Mouse (Mus musculus) testis, postnatal 14 days (tissue): ENCODE measurements at regions not wholly inside any gene's neighbourhood (a gene's known extent, or its start where the extent isn't known, plus 50 kb on each side); places are given as distances from the start of the nearest gene placed in this dataset.
A peak's percentile ranks its signal among the peaks of the same experiment; 100 is the strongest.

Experiments
- DNase-seq: peaks from one replicate; pipeline ENCODE4 v3.0.0; 2021; ENCODE audit warnings: low spot score

DNA sequence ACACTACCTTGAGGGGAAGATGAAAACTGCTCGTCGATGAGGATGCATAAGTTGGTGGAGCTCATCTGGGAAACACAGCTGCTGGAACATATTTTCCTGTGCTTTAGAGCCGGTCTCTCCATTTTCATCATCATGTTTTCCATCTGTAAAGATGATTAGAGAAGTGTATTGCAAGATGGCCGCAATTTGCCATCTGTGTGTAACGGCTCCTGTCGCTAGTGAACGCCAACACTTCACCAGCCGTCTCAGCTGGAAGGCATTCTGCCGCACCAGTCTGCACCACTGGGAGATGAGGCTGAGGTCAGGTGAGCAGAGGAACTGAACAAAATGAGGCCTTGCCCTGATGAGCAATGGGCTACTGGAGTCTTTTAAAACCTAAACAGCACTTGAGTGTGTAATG, 57.4 kb downstream of the Gm21962 start:
- no peak for DNase-seq

DNA sequence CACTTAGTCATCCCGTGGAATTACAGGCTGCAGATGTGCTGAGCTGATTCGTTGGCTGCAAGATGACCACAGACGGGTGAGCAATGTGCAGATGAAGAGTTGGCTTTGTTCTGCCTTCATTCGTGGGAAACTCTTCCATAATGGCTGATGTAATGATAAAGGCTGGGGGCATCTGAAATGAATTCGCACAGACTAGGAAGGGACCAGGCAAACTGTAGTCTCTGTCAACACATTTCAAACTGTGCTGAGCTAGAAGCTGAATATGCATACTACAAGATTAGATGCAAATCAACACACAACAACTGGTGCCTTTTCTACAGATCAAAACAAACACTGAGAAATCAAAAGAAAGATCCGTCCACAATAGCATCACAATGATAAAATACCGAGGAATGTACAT, 58.1 kb downstream of the Gm21962 start:
- no peak for DNase-seq

DNA sequence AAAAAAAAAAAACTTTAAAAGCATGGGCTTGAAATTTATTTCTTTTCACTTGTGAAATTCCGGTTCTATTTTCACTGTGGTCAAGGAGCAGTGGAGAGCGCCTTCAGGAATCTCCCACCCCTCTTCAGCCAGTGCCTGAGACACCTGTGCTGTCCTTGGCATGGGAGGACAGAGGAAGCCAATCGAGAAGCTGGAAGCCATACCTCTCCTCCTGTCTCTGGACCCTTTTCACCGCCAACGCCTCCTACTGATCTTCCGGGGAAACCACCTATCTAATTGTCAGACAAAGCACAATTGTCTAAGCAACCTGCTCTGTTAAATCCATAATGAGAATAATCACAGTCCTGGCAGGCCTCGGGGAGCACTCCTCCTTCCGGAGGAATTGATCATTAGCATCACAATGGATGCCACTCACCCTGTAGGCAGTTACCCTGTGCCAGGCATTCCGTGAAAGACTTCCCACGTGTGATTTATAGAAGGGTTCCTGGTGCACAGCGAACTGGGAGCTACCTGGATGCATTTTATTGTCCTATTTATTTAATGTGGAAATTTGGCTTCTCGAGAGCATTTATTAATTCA, 66.0 kb downstream of the Gm21962 start:
- no peak for DNase-seq

DNA sequence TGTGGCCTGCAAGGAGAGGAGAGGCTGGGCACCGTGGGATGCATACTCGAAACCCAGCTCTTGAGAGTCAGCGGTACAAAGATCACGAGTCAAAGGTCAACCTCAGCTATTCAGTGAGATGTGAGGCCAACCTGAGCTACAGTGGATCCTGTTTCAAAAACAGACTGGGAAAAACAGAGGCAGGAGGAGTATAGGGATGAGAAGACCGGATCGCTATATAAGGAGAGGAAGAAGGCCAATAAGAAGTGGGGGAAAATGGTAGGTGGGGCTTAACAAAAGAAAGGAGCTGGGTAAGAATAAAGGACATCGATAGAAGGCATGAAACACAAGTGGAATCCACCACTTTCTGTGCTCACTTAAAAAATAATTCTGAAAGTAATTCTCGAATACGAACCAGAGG, 70.2 kb downstream of the Gm21962 start:
- no peak for DNase-seq

DNA sequence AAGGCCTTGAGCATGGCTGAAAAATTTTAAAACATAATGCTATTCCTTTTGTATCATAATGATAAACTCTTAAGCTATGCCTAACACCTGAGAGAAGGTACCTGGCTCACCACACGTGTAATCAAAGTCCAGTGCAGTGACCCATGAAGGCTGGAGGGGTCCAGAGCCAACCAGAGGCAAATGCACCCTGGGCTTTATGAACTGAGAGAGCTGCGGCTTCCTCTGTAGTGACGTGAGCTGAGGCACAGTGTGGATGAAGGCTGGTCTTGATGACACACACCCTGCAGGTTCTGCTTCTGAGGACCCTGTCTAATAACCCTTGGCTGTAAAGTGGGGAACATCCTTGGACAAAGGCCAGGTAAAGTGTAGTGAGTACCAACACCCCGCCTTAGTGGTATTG, 70.8 kb downstream of the Gm21962 start:
- DNase-seq: no peak

DNA sequence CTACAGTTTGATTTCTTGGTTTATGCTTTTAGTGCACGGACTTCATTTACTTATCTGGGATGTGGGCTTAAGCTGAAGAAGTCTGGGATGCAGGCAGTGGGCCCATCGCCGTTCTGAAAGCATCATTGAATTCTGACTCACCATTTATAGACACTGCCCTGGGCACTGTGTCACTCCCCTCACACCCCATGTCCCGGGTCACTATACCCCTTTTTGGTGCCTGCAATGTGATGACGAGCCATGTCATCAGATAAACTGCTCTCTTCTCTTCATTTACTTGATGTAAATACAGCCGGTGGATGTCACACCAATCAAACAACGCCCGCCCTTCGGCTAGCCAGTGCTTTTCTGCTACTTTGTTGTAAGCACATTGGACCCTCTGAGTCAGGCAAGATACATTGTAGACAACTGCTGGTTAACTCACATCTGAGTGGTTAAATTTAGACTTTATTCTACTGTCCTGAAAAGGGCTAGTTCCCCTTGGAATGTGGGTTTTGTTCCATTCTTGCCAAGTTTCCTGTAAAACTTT, 80.5 kb downstream of the Gm21962 start:
- DNase-seq: peak; percentile 51

DNA sequence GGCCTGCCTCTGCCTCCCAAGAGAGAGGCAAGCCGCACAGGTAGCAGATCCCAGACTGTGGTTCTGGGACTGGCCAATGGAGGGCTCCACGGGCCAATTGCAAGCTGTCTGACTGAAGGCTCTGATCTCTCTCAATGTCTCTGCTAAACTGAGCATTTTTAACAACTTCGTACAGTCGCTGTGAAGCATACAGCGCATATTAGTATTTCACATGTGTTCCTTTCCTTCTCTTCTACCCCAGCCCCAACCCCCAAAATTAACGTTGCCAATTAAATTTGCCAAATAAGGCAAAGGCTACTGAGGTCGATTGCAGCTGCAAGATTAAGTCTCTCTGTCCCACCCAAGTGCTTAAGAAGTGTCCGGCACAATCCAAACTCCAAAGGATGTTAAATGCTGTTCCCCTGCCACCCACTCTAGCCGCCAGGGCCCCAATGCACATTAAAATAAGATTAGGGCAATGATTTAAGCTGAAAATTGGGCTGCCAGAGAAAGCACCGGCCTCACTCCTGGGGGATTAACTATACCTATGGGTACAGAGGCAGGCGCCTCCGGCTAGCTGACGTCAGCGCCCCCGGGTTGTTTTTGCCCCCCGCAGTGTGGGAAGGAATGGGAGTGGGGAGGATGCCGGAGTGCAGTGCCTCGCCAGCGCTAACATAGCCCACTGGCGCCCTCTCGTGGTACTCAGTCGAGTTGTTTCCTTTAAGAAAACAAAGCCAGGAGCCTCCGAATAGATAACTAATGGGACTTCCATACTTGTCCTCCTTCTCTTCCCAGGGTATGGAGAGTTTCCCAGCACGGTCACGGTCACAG, 81.3 kb downstream of the Gm21962 start:
- DNase-seq: peak; percentile 68

DNA sequence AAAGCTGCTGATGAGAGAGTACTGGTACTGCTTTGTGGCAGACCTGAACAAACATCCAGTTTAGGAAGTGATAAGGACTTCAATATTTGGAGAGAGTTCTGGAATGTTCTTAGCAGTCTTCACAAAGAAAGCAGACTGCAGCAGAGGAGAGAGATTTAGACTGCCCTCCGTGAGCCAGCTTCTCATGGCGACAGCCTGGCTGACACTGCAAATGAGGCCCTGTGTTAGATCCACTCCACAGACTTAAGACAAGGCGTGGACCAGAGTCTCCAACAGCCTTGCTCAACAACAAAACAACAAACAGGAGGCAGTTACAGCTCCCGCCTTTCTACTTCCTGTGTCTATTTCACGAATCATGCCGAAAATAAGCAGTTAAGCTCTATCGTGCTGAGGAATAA, 81.9 kb downstream of the Gm21962 start:
- no peak for DNase-seq

DNA sequence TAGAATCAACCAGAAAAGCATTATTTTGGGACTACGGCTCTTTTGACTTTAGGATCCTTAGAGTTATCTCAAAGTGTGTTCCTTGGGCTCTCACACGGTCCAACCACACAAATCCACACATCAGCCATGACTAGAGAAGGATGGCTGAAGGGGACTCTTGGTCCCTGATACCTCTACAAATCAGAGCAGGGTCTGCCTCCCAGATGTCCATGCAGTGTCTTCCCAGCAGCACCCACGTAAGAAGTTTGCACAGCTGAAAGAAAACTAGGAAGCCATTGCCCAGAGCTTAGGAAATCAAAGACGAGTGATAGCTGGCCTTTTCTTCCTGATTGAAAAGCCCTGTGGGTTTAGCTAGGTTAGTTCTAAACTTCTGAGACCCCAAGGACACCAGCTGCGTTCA, 84.1 kb downstream of the Gm21962 start:
- DNase-seq: no peak

DNA sequence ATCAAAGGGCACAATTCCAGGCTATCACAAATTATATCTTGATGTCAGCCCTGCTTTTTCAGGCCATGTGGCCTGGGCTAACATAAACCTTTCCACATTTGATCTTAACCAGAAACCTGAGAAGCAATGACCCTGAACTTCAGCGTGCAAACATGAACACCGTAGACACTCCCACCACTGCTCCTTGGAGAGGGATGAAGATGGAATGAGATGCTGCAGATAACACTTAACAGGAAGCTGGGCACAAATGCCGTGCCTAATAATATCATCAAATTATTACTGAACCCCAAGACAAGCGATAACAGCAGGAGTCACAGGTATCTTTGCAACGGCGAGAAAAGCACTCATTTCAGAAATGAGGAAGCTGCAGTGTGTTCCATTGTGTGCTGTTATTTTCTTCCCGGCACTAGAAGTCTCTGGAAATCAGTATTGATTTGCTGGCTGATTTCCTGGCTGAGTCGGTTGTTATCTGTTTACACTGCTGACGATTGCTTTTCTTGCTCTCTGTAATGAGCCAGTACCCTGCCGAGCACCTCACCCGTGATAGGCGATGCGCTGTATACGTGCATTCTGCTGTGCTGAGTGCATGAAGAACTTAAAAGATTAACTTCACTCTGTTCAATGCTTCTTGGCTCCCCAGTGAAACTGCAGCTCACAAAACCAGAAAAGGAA, 91.0 kb downstream of the Gm21962 start:
- DNase-seq: no peak

DNA sequence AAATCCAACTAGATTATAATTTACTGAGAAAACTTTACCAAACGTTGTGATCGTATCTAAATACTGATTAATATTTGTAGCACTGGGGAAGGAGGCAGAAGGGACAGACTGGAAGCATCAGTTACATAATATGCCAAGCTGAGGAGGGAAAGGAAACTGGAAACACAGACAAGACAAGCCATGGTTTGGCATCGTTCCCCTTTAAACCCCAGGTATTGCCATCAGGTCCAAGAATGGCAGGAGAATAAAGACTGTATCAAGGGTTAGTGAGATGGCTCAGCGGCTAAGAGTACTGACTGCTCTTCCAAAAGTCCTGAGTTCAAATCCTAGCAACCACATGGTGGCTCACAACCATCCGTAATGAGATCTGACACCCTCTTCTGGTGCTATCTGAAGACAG, 92.1 kb downstream of the Gm21962 start:
- no peak for DNase-seq

DNA sequence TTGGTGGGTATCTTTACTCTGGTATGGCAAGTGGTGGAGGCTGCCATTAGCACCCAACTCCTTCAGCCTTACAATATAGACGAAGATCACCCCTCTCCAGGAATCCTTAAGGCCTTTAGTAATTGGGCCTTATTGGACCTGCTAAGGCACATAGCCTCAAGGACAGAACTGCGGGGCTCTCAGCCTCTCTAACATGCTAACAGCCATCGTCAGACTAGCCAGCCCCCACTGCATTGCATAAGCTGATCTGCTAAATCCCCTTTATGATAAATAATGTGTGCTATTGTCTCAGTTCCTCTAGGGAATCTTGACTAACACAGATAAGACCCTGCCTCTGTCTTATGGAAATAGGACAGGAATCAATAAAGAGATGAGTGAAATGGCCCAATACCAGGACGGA, 95.7 kb upstream of the H2afz start:
- DNase-seq: no peak

DNA sequence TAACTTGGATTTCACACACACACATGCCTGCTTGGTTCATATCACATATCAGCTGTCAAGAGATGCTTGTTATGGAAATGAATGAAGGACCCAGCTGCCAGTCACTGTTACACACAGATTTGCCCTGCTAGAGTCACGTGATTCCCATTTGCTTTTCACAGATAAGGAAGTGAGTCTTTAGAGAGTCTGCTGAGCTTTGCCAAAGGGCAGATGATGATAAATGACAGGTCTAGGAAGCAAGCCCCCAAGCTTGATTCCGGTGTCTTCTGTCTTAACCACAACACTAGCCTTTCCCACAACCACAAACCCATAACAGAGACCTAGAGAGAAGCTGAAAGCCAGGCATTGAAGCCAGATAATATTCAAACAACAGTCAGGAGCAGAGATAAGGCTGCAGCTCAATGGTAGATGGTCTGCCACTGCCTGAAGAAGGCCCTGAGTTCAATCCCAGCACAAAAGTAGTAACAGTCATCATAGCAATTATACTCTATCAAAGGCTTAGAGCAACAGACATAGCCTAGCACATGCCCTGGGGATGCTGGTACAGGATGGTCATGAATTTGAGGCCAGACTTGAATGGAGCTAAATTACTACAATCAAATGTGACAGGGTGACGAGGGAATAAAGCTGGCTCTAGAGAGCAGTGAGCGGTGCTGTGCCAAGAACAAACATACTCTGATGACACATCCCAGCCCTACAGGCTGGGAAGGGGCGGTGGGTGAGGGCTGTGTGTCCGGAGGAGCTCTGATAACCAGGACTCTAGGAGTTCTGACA, 89.0 kb upstream of the H2afz start:
- DNase-seq: no peak

DNA sequence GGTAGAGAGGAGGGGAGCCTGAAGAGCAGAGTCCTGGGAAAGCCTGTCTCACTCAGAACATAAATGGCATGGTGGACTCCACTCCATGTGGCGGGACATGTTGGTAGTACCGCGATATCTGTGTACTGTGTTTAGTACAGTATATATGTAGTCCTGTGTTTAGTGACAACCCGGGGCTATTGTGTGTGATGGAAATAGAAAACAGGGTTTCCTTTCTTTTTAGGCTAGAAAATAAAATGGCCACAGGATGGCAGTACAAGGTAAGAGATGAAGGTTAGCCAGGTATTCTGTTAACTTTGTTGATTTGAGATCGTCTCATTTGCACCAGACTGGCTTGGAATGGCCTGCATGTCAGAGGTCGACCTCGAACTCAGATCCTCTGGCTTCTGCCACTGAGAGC, 86.2 kb upstream of the H2afz start:
- no peak for DNase-seq

DNA sequence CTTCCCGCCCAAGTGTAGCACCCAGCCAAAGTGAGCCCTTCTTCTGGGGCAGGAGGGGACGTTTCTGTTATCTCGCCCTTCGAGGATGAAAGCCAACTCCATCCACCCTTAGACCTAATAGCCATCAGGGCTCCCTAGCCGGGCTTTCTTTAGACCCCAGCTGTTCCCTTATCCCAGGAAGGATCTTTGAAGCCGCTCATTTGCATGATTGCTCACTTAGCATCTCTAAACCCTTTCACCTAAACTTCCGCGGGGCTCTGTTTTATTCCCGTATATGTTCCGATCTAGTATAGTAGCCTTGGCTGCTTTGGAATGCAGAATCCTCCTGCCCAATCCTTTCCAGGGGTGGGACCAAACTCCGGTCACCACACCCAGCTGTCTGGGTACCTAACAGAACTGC, 84.3 kb upstream of the H2afz start:
- no peak for DNase-seq

DNA sequence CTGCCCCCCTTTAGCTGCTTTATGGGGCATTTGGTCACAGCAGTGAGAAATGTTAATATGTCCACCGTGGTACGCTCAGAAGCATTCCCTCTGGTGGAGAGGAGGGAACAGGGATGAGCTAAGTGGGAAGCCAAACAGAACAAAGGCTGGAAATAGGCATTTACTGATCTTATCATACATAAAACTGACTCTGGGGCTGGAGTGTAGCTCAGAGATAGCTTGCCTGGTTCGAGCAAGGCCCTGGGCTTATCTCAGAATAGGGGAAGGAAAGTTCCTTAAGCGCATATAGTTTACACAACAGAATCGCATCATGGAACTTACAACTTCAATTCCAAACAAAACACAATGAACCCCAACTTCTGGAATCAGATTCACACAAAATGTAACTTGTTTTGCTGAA, 81.5 kb upstream of the H2afz start:
- DNase-seq: no peak

DNA sequence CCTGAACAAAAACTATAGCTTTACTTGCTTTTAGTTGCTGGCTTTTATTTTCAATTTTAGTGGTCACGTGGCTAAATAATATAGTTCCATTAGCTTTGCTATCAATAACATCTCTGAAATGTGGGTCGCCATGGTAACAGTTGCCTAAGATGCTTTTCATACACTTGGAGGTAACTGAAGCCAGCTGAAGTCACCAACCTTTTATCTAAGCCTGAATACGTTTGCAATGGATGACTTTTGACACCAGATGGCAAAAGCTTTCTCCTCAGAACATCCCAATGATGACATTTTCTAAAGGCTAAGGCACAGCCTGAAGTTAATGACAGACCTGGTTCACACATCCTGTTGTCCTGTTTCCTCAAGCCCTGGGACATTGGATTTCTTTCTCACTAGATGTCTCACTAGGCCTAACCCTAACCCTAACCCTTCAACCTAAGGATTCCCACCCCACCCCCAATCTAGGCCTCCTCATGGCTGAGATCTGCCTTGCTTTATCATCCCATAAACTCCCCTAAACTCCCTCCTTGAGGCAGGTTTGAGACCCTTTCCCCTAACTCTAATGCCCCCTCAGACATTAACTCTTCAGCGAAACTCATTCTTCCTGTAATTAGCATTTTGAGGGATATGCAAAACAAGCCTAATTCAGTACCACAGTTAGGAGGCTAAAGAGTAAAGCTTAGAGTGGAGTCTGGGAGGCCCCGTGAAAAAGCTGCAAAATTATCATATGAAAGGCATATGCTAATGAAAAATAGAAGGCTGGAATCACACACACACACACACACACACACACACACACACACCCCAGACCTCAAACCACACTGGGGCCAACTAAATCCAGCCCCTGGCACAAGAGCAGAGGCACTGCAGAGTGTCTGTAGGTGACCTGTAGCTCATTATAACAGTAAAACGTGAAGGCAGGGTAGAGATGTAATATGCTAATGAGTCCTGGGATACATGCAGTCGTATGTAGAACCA, 80.1 kb upstream of the H2afz start:
- DNase-seq: no peak

DNA sequence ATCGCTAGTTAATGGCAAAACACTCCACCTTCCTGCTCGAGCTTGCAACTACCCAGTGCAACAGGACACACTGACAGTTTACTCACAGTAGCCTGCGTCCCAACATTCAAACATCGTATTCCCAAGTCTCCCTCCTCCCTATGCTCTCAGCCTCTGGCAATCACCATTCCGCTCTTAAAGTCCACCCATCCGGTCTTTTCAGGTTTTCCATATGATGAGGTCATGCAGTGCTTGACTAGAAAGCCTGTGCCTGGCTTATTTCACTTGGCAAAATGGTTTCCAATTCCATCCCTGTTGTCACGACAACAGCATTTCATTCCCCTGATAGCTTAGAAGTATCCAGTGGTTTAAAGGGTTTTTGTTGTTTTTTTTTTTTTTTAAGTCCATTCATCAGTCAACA, 79.1 kb upstream of the H2afz start:
- no peak for DNase-seq

DNA sequence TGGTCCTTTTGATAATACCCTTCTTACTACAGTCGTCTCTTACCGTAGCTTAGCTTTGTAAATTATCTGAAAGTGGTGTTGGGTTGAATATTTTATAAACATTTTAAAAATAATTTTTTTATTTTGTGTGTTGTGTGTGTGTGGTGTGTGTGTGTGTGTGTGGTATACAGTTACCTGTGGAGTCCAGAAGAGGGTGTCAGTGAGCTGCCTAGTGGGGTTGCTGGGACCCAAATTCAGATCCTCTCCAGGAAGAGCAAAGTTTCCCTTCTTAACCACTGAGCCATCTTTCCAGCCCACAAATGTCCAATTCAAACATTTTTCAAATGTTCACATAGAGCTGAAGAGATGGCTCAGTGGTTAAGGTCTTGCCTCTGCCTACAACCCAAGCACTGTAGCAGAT, 78.4 kb upstream of the H2afz start:
- no peak for DNase-seq

DNA sequence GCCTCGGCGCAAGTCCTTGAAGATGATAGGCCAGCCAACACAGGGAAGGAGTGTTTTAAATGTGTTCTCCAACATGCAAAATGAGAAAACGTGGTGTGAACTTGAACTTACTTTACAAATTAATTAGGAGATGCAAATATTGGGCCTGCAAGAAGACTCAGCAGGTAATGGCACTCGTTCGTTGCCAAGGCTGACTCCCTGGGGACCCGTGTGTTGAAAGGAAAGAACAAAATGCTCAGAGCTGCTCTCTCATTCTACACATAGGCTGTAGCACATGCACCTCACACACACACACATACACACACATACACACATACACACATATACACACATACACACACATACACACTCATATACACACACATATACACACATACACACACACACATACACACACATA, 74.6 kb upstream of the H2afz start:
- DNase-seq: no peak

DNA sequence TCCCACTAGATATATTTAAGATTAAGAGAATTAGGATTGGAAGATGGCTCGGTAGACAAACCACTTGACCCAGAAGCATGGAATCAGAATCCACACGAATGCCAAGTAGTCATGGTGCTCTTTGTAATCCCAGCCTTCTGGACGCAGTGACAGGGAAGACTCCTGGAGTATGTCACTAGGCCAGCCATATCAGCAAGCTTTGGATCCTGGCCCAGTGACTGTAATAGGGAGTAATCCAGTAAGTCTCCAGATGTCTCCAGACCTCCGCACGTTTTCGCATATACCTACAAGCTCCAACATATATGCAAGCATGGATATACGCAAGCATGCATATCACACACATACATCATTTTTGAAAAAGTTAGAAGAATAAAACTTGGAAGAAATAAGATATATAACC, 73.9 kb upstream of the H2afz start:
- DNase-seq: no peak
